In genomic region chr11:106529786-106530185, GRCm38 (mm10) we compare ENCODE assay signal across 21 mouse cellular contexts. TPM values are rescaled to one million over a fixed set of nuclear protein-coding genes. Genes with fewer than 3 reads are reported as not detected.
DNase-seq lines count a peak whose midpoint lies in the region; ATAC-seq lines count a peak whose summit lies in the region.
"Had no signal": no experiment of that assay in that cellular context is flagged by ENCODE, and none has a peak within 500 bp of the region (broad histone marks: within the 10 kb centered on the region; RNA-seq: fewer than 3 reads in every experiment).

No protein-coding gene starts in this region.

- no peak overlapping the region for H3K9ac ChIP-seq in kidney, embryonic 14.5 days (ENCODE audit: low read depth, low read length)
- H3K9ac ChIP-seq in liver, embryonic 13.5 days: no peak overlapping the region
- H3K9ac ChIP-seq: forebrain, embryonic 15.5 days; liver, embryonic 14.5 days; midbrain, embryonic 12.5 days; neural tube, embryonic 15.5 days had no signal

- H3K27me3 ChIP-seq in kidney, embryonic 14.5 days (ENCODE audit: control insufficient read depth, insufficient read depth, low read length): no peaks in the 10 kb centered on the region
- H3K27me3 ChIP-seq in liver, embryonic 13.5 days: no peaks in the 10 kb centered on the region
- H3K27me3 ChIP-seq: forebrain, embryonic 15.5 days; midbrain, embryonic 12.5 days; neural tube, embryonic 15.5 days had no signal

- H3K9me3 ChIP-seq in kidney, embryonic 14.5 days (ENCODE audit: control insufficient read depth, low read length): no peaks in the 10 kb centered on the region
- no peaks in the 10 kb centered on the region for H3K9me3 ChIP-seq in liver, embryonic 13.5 days (replicated peaks)
- H3K9me3 ChIP-seq: embryonic facial prominence, embryonic 10.5 days; forebrain, embryonic 15.5 days; limb, embryonic 10.5 days; midbrain, embryonic 12.5 days; neural tube, embryonic 15.5 days had no signal

- no peak overlapping the region for H3K27ac ChIP-seq in kidney, embryonic 14.5 days (ENCODE audit: low read depth, low read length)
- peak overlapping the region; percentile 54 for H3K27ac ChIP-seq in liver, embryonic 13.5 days
- H3K27ac ChIP-seq: embryonic facial prominence, embryonic 10.5 days; forebrain, embryonic 15.5 days; limb, embryonic 10.5 days; liver, embryonic 14.5 days; midbrain, embryonic 12.5 days; neural tube, embryonic 15.5 days had no signal

- DNase-seq in kidney, adult 11 months: peak; percentile 68
- peak; percentile 81 for DNase-seq in kidney, adult 9 months
- DNase-seq in kidney, postnatal 10 days: peak; percentile 35
- DNase-seq in liver, embryonic 13.5 days: no peak
- DNase-seq in left cerebral cortex, adult 8-10 months (ENCODE audit: low spot score in 2 of 2): no peak
- DNase-seq in retina, embryonic 14.5 days (ENCODE audit: low spot score): no peak
- DNase-seq: adrenal gland, adult 2 months; cerebellum, adult 11-12 months; right cerebral cortex, postnatal 25 days; spleen, adult 18-20 months; thymus, postnatal 14 days had no signal

- WGBS in kidney, embryonic 14.5 days: 74% methylated on average over 5 of the region's 5 CpGs
- 71% methylated on average over 5 of the region's 5 CpGs for WGBS in liver, embryonic 13.5 days (ENCODE audit: insufficient replicate concordance)

- no peak for ATAC-seq in kidney, embryonic 14.5 days (ENCODE audit: low FRiP score, low TSS enrichment)
- peak; percentile 15; the same call in 1 of the 2 replicates for ATAC-seq in liver, embryonic 13.5 days (ENCODE audit: low read depth)
- no peak for ATAC-seq in megakaryocyte, adult 5-6 weeks (ENCODE audit: poor library complexity, severe bottlenecking)
- ATAC-seq: forebrain, embryonic 15.5 days; lung, postnatal 0 days had no signal

- H3K4me2 ChIP-seq in kidney, embryonic 14.5 days (replicated peaks; ENCODE audit: low read depth, low read length): no peak overlapping the region
- no peak overlapping the region for H3K4me2 ChIP-seq in liver, embryonic 13.5 days
- H3K4me2 ChIP-seq: forebrain, embryonic 15.5 days; heart, embryonic 11.5 days; midbrain, embryonic 12.5 days; neural tube, embryonic 15.5 days had no signal

- peaks cover 2% of the 10 kb centered on the region; the same call in 1 of the 2 replicates for H3K36me3 ChIP-seq in kidney, embryonic 14.5 days (ENCODE audit: control insufficient read depth, insufficient read depth, low read length)
- H3K36me3 ChIP-seq in liver, embryonic 13.5 days: peaks cover 34% of the 10 kb centered on the region

- H3K4me1 ChIP-seq in kidney, embryonic 14.5 days (ENCODE audit: control insufficient read depth, insufficient read depth, low read length): peaks cover 10% of the 10 kb centered on the region
- peaks cover 46% of the 10 kb centered on the region for H3K4me1 ChIP-seq in liver, embryonic 13.5 days (replicated peaks)
- H3K4me1 ChIP-seq: forebrain, embryonic 15.5 days; midbrain, embryonic 12.5 days; neural tube, embryonic 15.5 days had no signal

- H3K4me3 ChIP-seq in kidney, embryonic 14.5 days (ENCODE audit: low read length): no peak overlapping the region
- H3K4me3 ChIP-seq in liver, embryonic 13.5 days (replicated peaks): no peak overlapping the region
- H3K4me3 ChIP-seq: embryonic facial prominence, embryonic 10.5 days; forebrain, embryonic 15.5 days; limb, embryonic 10.5 days; midbrain, embryonic 12.5 days; neural tube, embryonic 15.5 days had no signal

RNA-seq across cellular contexts. Expression of gene Ern1, which starts 42.1 kb away (rescaled TPM):
- 4.0 and 9.0 TPM in 2 replicates for polyA plus RNA-seq in kidney, embryonic 14.5 days (2014; fragmentation: Nextera tagmentation; extraction: Ambion mirVana)
- polyA plus RNA-seq in liver, embryonic 13.5 days (2015; fragmentation: Nextera tagmentation; extraction: Ambion mirVana): 3.9 and 4.4 TPM in 2 replicates
- total RNA-seq in left cerebral cortex, adult 8-10 months (2022): 10 to 100 TPM in 1 of 4 experiments, 1 to 10 TPM in 3; 8.2 to 10.5 (median 9.2) TPM
- total RNA-seq in megakaryocyte, adult 5-6 weeks (2015): 37.9 and 43.1 TPM in 2 replicates
- 28.8 and 35.0 TPM in 2 replicates for total RNA-seq in megakaryocyte, adult 5-6 weeks (2017)

Comparison
In these comparisons a context has a peak if more than half of its experiments do, and no peak if none do; other contexts are left out.
1. DNase-seq: peak in kidney, adult 11 months (single experiment), kidney, adult 9 months (single experiment) and kidney, postnatal 10 days (single experiment); none in liver, embryonic 13.5 days (single experiment), left cerebral cortex, adult 8-10 months (0 of 2) and retina, embryonic 14.5 days (single experiment).